ENCODE assay signal across 9 mouse cellular contexts in genomic region chr1:184718261-184719120, GRCm38 (mm10). TPM values are rescaled to one million over a fixed set of nuclear protein-coding genes. Genes with fewer than 3 reads are reported as not detected.
DNase-seq lines count a peak whose midpoint lies in the region; ATAC-seq and TF ChIP-seq lines count a peak whose summit lies in the region.
"Had no signal": no experiment of that assay in that cellular context is flagged by ENCODE, and none has a peak within 500 bp of the region (broad histone marks: within the 10 kb centered on the region; RNA-seq: fewer than 3 reads in every experiment).

No protein-coding gene starts in this region.

- peaks cover 95% of the 10 kb centered on the region for H3K27me3 ChIP-seq in heart, embryonic 11.5 days (ENCODE audit: control insufficient read depth, insufficient read depth, low read length)
- H3K27me3 ChIP-seq in heart, embryonic 16.5 days (ENCODE audit: control insufficient read depth, insufficient read depth, low read length) = peaks cover 87% of the 10 kb centered on the region
- H3K27me3 ChIP-seq in midbrain, embryonic 10.5 days (ENCODE audit: low read depth, poor library complexity, severe bottlenecking) = peaks cover 100% of the 10 kb centered on the region

- no peaks in the 10 kb centered on the region for H3K36me3 ChIP-seq in heart, embryonic 11.5 days (ENCODE audit: control insufficient read depth, insufficient read depth, low read length)
- no peaks in the 10 kb centered on the region for H3K36me3 ChIP-seq in heart, embryonic 16.5 days (ENCODE audit: control insufficient read depth, insufficient read depth)
- H3K36me3 ChIP-seq in midbrain, embryonic 10.5 days = no peaks in the 10 kb centered on the region

- 0 out of 2 replicates have a peak, but pooled peaks cover 6% of the 10 kb centered on the region for H3K4me1 ChIP-seq in heart, embryonic 11.5 days (ENCODE audit: control insufficient read depth, insufficient read depth, low read length)
- H3K4me1 ChIP-seq in bone marrow macrophage, adult 2 months (ENCODE audit: control insufficient read depth, insufficient read depth, low read length) = peaks cover 4% of the 10 kb centered on the region
- no peaks in the 10 kb centered on the region for H3K4me1 ChIP-seq in heart, embryonic 16.5 days (ENCODE audit: control insufficient read depth, insufficient read depth, low read length)
- H3K4me1 ChIP-seq in midbrain, embryonic 10.5 days = peaks cover 17% of the 10 kb centered on the region

- H3K9ac ChIP-seq in heart, embryonic 11.5 days (ENCODE audit: low read depth, low read length) = no peak overlapping the region
- no peak overlapping the region for H3K9ac ChIP-seq in heart, embryonic 16.5 days (ENCODE audit: low read length)

- H3K4me3 ChIP-seq in heart, embryonic 11.5 days (ENCODE audit: low read depth, low read length) = peak overlapping the region; percentile 30
- H3K4me3 ChIP-seq in bone marrow macrophage, adult 2 months (ENCODE audit: insufficient read depth, low read length) = peak overlapping the region; percentile 11
- peak overlapping the region; percentile 30 for H3K4me3 ChIP-seq in heart, embryonic 16.5 days (ENCODE audit: low read length)
- H3K4me3 ChIP-seq in midbrain, embryonic 10.5 days = 0 out of 2 replicates have a peak overlapping the region, but pooled peaks have one; percentile 4

- 1% methylated on average over 41 of the region's 41 CpGs for WGBS in heart, embryonic 11.5 days (ENCODE audit: insufficient replicate concordance)
- WGBS in heart, embryonic 16.5 days = 3% methylated on average over 41 of the region's 41 CpGs
- WGBS in midbrain, embryonic 10.5 days = under 1% methylated on average over 41 of the region's 41 CpGs

- H3K4me2 ChIP-seq in heart, embryonic 11.5 days = peak overlapping the region; percentile 50
- peak overlapping the region; percentile 50 for H3K4me2 ChIP-seq in heart, embryonic 16.5 days (ENCODE audit: low read depth, low read length)

- TF ChIP-seq POLR2A in bone marrow macrophage, adult 2 months (IDR thresholded peaks at IDR 0.05; ENCODE audit: borderline replicate concordance, low read depth, low read length) = no peak

- H3K9me3 ChIP-seq in heart, embryonic 11.5 days (replicated peaks; ENCODE audit: control insufficient read depth, low read length) = no peaks in the 10 kb centered on the region
- H3K9me3 ChIP-seq in heart, embryonic 16.5 days (replicated peaks; ENCODE audit: control insufficient read depth, low read length) = no peaks in the 10 kb centered on the region
- H3K9me3 ChIP-seq in midbrain, embryonic 10.5 days (replicated peaks) = no peaks in the 10 kb centered on the region

- no peak for TF ChIP-seq CTCF in bone marrow macrophage, adult 2 months (IDR thresholded peaks at IDR 0.05; ENCODE audit: low read depth, low read length)

- H3K27ac ChIP-seq in heart, embryonic 11.5 days (ENCODE audit: low read depth, low read length) = no peak overlapping the region
- no peak overlapping the region for H3K27ac ChIP-seq in bone marrow macrophage, adult 2 months (ENCODE audit: insufficient read depth, low read depth, low read length)
- H3K27ac ChIP-seq in heart, embryonic 16.5 days (ENCODE audit: low read length) = no peak overlapping the region
- no peak overlapping the region for H3K27ac ChIP-seq in midbrain, embryonic 10.5 days (replicated peaks)

- DNase-seq in heart, adult 8-10 months (ENCODE audit: low spot score) = no peak
- peak; percentile 59 for DNase-seq in midbrain, embryonic 10.5 days (ENCODE audit: low spot score)
- no peak for DNase-seq in frontal cortex, postnatal 25 days (ENCODE audit: low spot score in 2 of 2)
- no peak for DNase-seq in ovary, postnatal 10 days (ENCODE audit: low spot score)
- DNase-seq in layer of hippocampus, postnatal 14 days (ENCODE audit: low spot score in 2 of 2) = no peak
- DNase-seq: kidney, adult 2 months had no signal

- ATAC-seq in heart, embryonic 11.5 days (replicated peaks; ENCODE audit: insufficient number of reproducible peaks, low FRiP score, low TSS enrichment) = no peak
- no peak for ATAC-seq in heart, embryonic 16.5 days (replicated peaks; ENCODE audit: extremely low read depth, insufficient read depth, low FRiP score)

RNA-seq across cellular contexts. Expression of gene Hlx, which starts 13.9 kb away (rescaled TPM):
- polyA plus RNA-seq in heart, embryonic 11.5 days (2014; fragmentation: Nextera tagmentation; extraction: Ambion mirVana) = 5.0 and 7.0 TPM in 2 replicates
- 1 to 10 TPM; 7.3 to 8.4 (median 8.0) TPM for total RNA-seq in heart, adult 8-10 months (2022)
- 63.1 and 68.5 TPM in 2 replicates for polyA plus RNA-seq in bone marrow macrophage, adult 2 months (2012; ENCODE audit: insufficient read depth, insufficient read length, missing spikeins)
- 9.5 and 13.8 TPM in 2 replicates for polyA plus RNA-seq in heart, embryonic 16.5 days (2015; fragmentation: Nextera tagmentation; extraction: Ambion mirVana)
- 2.5 and 4.8 TPM in 2 replicates for polyA plus RNA-seq in midbrain, embryonic 10.5 days (2016; fragmentation: Nextera tagmentation; extraction: Ambion mirVana)
- total RNA-seq in layer of hippocampus, postnatal 14 days (2021) = 1 to 10 TPM; 1.2 to 2.6 TPM
